In genomic region chr17:29080758-29081617, GRCm38 (mm10) we compare ENCODE assay signal across 9 mouse cellular contexts. TPM values are rescaled to one million over a fixed set of nuclear protein-coding genes. Genes with fewer than 3 reads are reported as not detected.
DNase-seq lines count a peak whose midpoint lies in the region; ATAC-seq lines count a peak whose summit lies in the region.
"Had no signal": no experiment of that assay in that cellular context is flagged by ENCODE, and none has a peak within 500 bp of the region (broad histone marks: within the 10 kb centered on the region; RNA-seq: fewer than 3 reads in every experiment).

No protein-coding gene starts in this region.

- H3K27ac ChIP-seq in midbrain, embryonic 12.5 days (replicated peaks): no peak overlapping the region

- ATAC-seq in granulocyte monocyte progenitor cell, adult 5-6 weeks (replicated peaks; ENCODE audit: poor library complexity, severe bottlenecking): peak; percentile 17; the same call in 1 of the 2 replicates
- ATAC-seq in midbrain, embryonic 12.5 days (ENCODE audit: low FRiP score, low read depth): no peak

- 4% methylated on average over 22 of the region's 23 CpGs for WGBS in midbrain, embryonic 12.5 days

- no peaks in the 10 kb centered on the region for H3K36me3 ChIP-seq in midbrain, embryonic 12.5 days

- no peak overlapping the region; the same call in 1 of the 2 replicates for H3K9ac ChIP-seq in midbrain, embryonic 12.5 days (replicated peaks)

- H3K27me3 ChIP-seq in midbrain, embryonic 12.5 days: peaks cover 53% of the 10 kb centered on the region

- peak overlapping the region; percentile 34 for H3K4me2 ChIP-seq in midbrain, embryonic 12.5 days (replicated peaks)

- DNase-seq in heart, adult 11 months: peak; percentile 93
- DNase-seq in heart, postnatal 25 days (ENCODE audit: low spot score): no peak
- DNase-seq in ES-CJ7 (ENCODE audit: low read depth, low spot score): peak; percentile 98
- DNase-seq in gastrocnemius, postnatal 14 days: no peak
- DNase-seq in layer of hippocampus, postnatal 36 days: no peak
- no peak for DNase-seq in left cerebral cortex, postnatal 14 days (ENCODE audit: low spot score in 2 of 2)

- H3K9me3 ChIP-seq in midbrain, embryonic 12.5 days: no peaks in the 10 kb centered on the region

- intact Hi-C loops in heart, postnatal 25 days (cut with DNase I): no loop called here
- intact Hi-C loops in gastrocnemius, postnatal 14 days (cut with DNase I; ENCODE audit: low total_unique reads): no loop called here
- intact Hi-C loops in left cerebral cortex, postnatal 14 days (cut with DNase I): no loop called here

- H3K4me3 ChIP-seq in midbrain, embryonic 12.5 days: peak overlapping the region; percentile 7; the same call in 1 of the 2 replicates

- peaks cover 28% of the 10 kb centered on the region for H3K4me1 ChIP-seq in midbrain, embryonic 12.5 days

RNA-seq across cellular contexts. Expression of gene Cdkn1a, which starts 9.8 kb away (rescaled TPM):
- 100 to 1,000 TPM in 1 of 2 experiments, 10 to 100 TPM in 1; 30.1 to 102 TPM for total RNA-seq in heart, postnatal 25 days (2021)
- 8.2 and 9.8 TPM in 2 replicates for total RNA-seq in granulocyte monocyte progenitor cell, adult 5-6 weeks (2014; fragmentation: Nextera tagmentation)
- 1.3 and 3.2 TPM in 2 replicates for total RNA-seq in granulocyte monocyte progenitor cell, adult 5-6 weeks (2017)
- 23.5 and 24.8 TPM in 2 replicates for polyA plus RNA-seq in midbrain, embryonic 12.5 days (2016; fragmentation: Nextera tagmentation; extraction: Ambion mirVana)
- 10 to 100 TPM; 24.1 to 70.7 TPM for total RNA-seq in gastrocnemius, postnatal 14 days (2021)
- total RNA-seq in layer of hippocampus, postnatal 36 days (2021): 10 to 100 TPM; 12.9 to 16.7 TPM
- 10 to 100 TPM; 25.7 to 35.7 TPM for total RNA-seq in left cerebral cortex, postnatal 14 days (2021)

RNA-seq across cellular contexts. Expression of gene Rab44, which starts 33.0 kb away (rescaled TPM):
- total RNA-seq in heart, postnatal 25 days (2021): under 1 TPM; 0.13 to 0.39 TPM
- total RNA-seq in granulocyte monocyte progenitor cell, adult 5-6 weeks (2014; fragmentation: Nextera tagmentation): 318 and 350 TPM in 2 replicates
- total RNA-seq in granulocyte monocyte progenitor cell, adult 5-6 weeks (2017): 315 and 369 TPM in 2 replicates
- polyA plus RNA-seq in midbrain, embryonic 12.5 days (2016; fragmentation: Nextera tagmentation; extraction: Ambion mirVana): 0.29 TPM in 1 of 2 replicates, not detected in the other
- 1 to 10 TPM; 1.2 to 1.6 TPM for total RNA-seq in gastrocnemius, postnatal 14 days (2021)
- total RNA-seq in layer of hippocampus, postnatal 36 days (2021): not detected
- total RNA-seq in left cerebral cortex, postnatal 14 days (2021): not detected
- total RNA-seq: liver, adult 2 months had no signal

RNA-seq across cellular contexts. Expression of gene Srsf3, which starts 48.6 kb away (rescaled TPM):
- total RNA-seq in heart, postnatal 25 days (2021): 10 to 100 TPM; 68.9 to 75.4 TPM
- total RNA-seq in granulocyte monocyte progenitor cell, adult 5-6 weeks (2014; fragmentation: Nextera tagmentation): 474 and 486 TPM in 2 replicates
- total RNA-seq in granulocyte monocyte progenitor cell, adult 5-6 weeks (2017): 734 and 859 TPM in 2 replicates
- 730 and 734 TPM in 2 replicates for polyA plus RNA-seq in midbrain, embryonic 12.5 days (2016; fragmentation: Nextera tagmentation; extraction: Ambion mirVana)
- 10 to 100 TPM; 50.7 to 52.3 TPM for total RNA-seq in gastrocnemius, postnatal 14 days (2021)
- 100 to 1,000 TPM; 141 to 147 TPM for total RNA-seq in layer of hippocampus, postnatal 36 days (2021)
- 100 to 1,000 TPM; 125 to 127 TPM for total RNA-seq in left cerebral cortex, postnatal 14 days (2021)

Comparison
In these comparisons a context has a peak if more than half of its experiments do, and no peak if none do; other contexts are left out.
1. DNase-seq: peak in heart, adult 11 months (single experiment) and ES-CJ7 (single experiment); none in heart, postnatal 25 days (single experiment), gastrocnemius, postnatal 14 days (single experiment), layer of hippocampus, postnatal 36 days (0 of 2) and left cerebral cortex, postnatal 14 days (0 of 2).
2. RNA of gene Rab44, which starts 33.0 kb away (total RNA-seq): 315 to 369 TPM in granulocyte monocyte progenitor cell, adult 5-6 weeks; 1.2 to 1.6 TPM in gastrocnemius, postnatal 14 days, 0.13 to 0.39 TPM in heart, postnatal 25 days, not detected in layer of hippocampus, postnatal 36 days and not detected in left cerebral cortex, postnatal 14 days; every median in the first group is over 100 times any median in the second.